Comparison of ENCODE assay signal across 33 mouse cellular contexts in the genomic region with DNA sequence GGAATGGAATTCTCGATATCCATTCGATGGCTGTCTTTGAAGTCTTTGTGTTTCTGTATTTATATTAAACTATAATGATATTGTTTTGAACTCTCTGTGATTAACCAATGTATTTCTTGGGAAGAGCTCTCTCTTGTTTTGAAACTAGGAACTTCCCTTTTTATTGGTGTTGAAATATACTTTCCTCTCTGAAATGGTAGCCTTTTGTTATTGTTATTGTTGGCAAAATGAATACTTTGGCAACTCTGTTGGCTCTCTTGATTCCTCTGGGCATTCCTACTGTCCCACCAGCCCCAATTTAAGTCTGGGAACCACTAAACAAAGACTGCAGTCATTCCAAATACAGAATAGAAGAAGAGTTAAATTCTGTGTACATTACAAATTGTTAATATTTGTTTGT. TPM values are rescaled to one million over a fixed set of nuclear protein-coding genes. Genes with fewer than 3 reads are reported as not detected.
"Had no signal": no experiment of that assay in that cellular context is flagged by ENCODE, and none has a peak within 500 bp of the region (broad histone marks: within the 10 kb centered on the region; RNA-seq: fewer than 3 reads in every experiment).

No protein-coding gene starts in this region.

- H3K9me3 ChIP-seq: heart, embryonic 13.5 days; heart, embryonic 15.5 days; hindbrain, embryonic 13.5 days; hindbrain, embryonic 15.5 days; kidney, embryonic 15.5 days; limb, embryonic 10.5 days; limb, embryonic 12.5 days; liver, embryonic 12.5 days had no signal

- H3K4me3 ChIP-seq: heart, adult 2 months; heart, embryonic 13.5 days; heart, embryonic 15.5 days; hindbrain, embryonic 13.5 days; hindbrain, embryonic 15.5 days; kidney, embryonic 15.5 days; layer of hippocampus, adult 2 months; left cerebral cortex, adult 2 months; limb, embryonic 10.5 days; limb, embryonic 12.5 days; liver, embryonic 12.5 days had no signal

- H3K9ac ChIP-seq: heart, embryonic 13.5 days; heart, embryonic 15.5 days; hindbrain, embryonic 13.5 days; hindbrain, embryonic 15.5 days; kidney, embryonic 15.5 days; limb, embryonic 12.5 days; liver, embryonic 12.5 days; liver, embryonic 14.5 days had no signal

- H3K4me2 ChIP-seq: heart, embryonic 11.5 days; heart, embryonic 13.5 days; heart, embryonic 15.5 days; hindbrain, embryonic 13.5 days; hindbrain, embryonic 15.5 days; kidney, embryonic 15.5 days; limb, embryonic 12.5 days; liver, embryonic 12.5 days had no signal

- ATAC-seq: hindbrain, postnatal 0 days; intestine, embryonic 16.5 days; liver, embryonic 12.5 days had no signal

- H3K36me3 ChIP-seq: heart, embryonic 13.5 days; heart, embryonic 15.5 days; hindbrain, embryonic 13.5 days; hindbrain, embryonic 15.5 days; kidney, embryonic 15.5 days; limb, embryonic 10.5 days; limb, embryonic 12.5 days; liver, embryonic 12.5 days had no signal

- DNase-seq: gastrocnemius, postnatal 14 days; gastrocnemius, postnatal 36 days; heart, adult 2 months; heart, postnatal 14 days; heart, postnatal 36 days; kidney, adult 11 months; kidney, adult 2 months; kidney, adult 9 months; kidney, postnatal 14 days; kidney, postnatal 4 days; liver had no signal

- H3K27me3 ChIP-seq: heart, embryonic 13.5 days; heart, embryonic 15.5 days; hindbrain, embryonic 13.5 days; hindbrain, embryonic 15.5 days; kidney, embryonic 15.5 days; limb, embryonic 12.5 days; liver, embryonic 12.5 days had no signal

- H3K27ac ChIP-seq: heart, adult 2 months; heart, embryonic 13.5 days; heart, embryonic 15.5 days; hindbrain, embryonic 13.5 days; hindbrain, embryonic 15.5 days; hindbrain, postnatal 0 days; kidney, embryonic 15.5 days; kidney, postnatal 0 days; layer of hippocampus, adult 2 months; left cerebral cortex, adult 2 months; limb, embryonic 10.5 days; limb, embryonic 12.5 days; liver, embryonic 12.5 days; liver, embryonic 14.5 days had no signal

- H3K4me1 ChIP-seq: hindbrain, embryonic 13.5 days; hindbrain, embryonic 15.5 days; limb, embryonic 10.5 days; limb, embryonic 12.5 days; liver, embryonic 12.5 days had no signal

RNA-seq across cellular contexts. Expression of gene Gm33543, which starts 24.9 kb away (rescaled TPM):
- total RNA-seq: hematopoietic stem cell, adult 5-6 weeks; hindbrain, postnatal 0 days; layer of hippocampus, adult 2 months; layer of hippocampus, postnatal 10 days; layer of hippocampus, postnatal 25 days; left cerebral cortex, adult 2 months; left cerebral cortex, postnatal 14 days had no signal
- polyA plus RNA-seq: heart, embryonic 11.5 days; heart, embryonic 13.5 days; heart, embryonic 15.5 days; hindbrain, embryonic 11.5 days; hindbrain, embryonic 13.5 days; hindbrain, embryonic 15.5 days; intestine, embryonic 14.5 days; intestine, embryonic 16.5 days; limb, embryonic 10.5 days; limb, embryonic 12.5 days; limb, embryonic 14.5 days; liver, embryonic 12.5 days; liver, embryonic 14.5 days had no signal
